Comparison of ENCODE assay signal across 27 mouse cellular contexts in genomic region chr11:82752349-82753115, GRCm38 (mm10). TPM values are rescaled to one million over a fixed set of nuclear protein-coding genes. Genes with fewer than 3 reads are reported as not detected.
DNase-seq lines count a peak whose midpoint lies in the region; ATAC-seq and TF ChIP-seq lines count a peak whose summit lies in the region.
"Had no signal": no experiment of that assay in that cellular context is flagged by ENCODE, and none has a peak within 500 bp of the region (broad histone marks: within the 10 kb centered on the region; RNA-seq: fewer than 3 reads in every experiment).

No protein-coding gene starts in this region.

- dilution Hi-C loops in CH12.LX (cut with MboI; ENCODE audit: extremely low pct_ligation_motif_present, extremely low pct_unique_long_range_greater_than_20kb, low sequenced_read_pairs) = no loop called here

- ATAC-seq in inflammation-experienced regulatory T-cells, adult 6 months = no peak
- ATAC-seq: forebrain, postnatal 0 days; intestine, embryonic 15.5 days; liver, embryonic 12.5 days had no signal

- no peak overlapping the region for H3K4me2 ChIP-seq in CH12.LX (ENCODE audit: insufficient read depth, low read depth, poor library complexity, severe bottlenecking)
- H3K4me2 ChIP-seq: hindbrain, embryonic 15.5 days; intestine, embryonic 15.5 days; limb, embryonic 12.5 days; liver, embryonic 12.5 days; midbrain, embryonic 11.5 days; neural tube, embryonic 15.5 days had no signal

- H3K9ac ChIP-seq in CH12.LX (ENCODE audit: insufficient read depth, low read depth) (no peak overlapping the region), MEL (ENCODE audit: control insufficient read depth, low read depth, low read length, poor library complexity, severe bottlenecking) (no peak overlapping the region)
- H3K9ac ChIP-seq: forebrain, postnatal 0 days; hindbrain, embryonic 15.5 days; intestine, embryonic 15.5 days; limb, embryonic 12.5 days; liver, embryonic 12.5 days; neural tube, embryonic 15.5 days had no signal

- no peaks in the 10 kb centered on the region for H3K9me3 ChIP-seq in CH12.LX (replicated peaks; ENCODE audit: low read length)
- H3K9me3 ChIP-seq in MEL (replicated peaks; ENCODE audit: insufficient read depth, low read length) = no peaks in the 10 kb centered on the region
- H3K9me3 ChIP-seq: forebrain, embryonic 10.5 days; hindbrain, embryonic 15.5 days; intestine, embryonic 15.5 days; limb, embryonic 12.5 days; liver, embryonic 12.5 days; neural tube, embryonic 15.5 days had no signal

- H3K79me2 ChIP-seq in CH12.LX (replicated peaks; ENCODE audit: control insufficient read depth, extremely low read depth, insufficient read depth, poor library complexity, severe bottlenecking) = no peaks in the 10 kb centered on the region
- no peaks in the 10 kb centered on the region for H3K79me2 ChIP-seq in MEL (ENCODE audit: control insufficient read depth, insufficient read depth, low read length, poor library complexity)

- DNase-seq in 416B (ENCODE audit: low read depth) (peak; percentile 58), CH12.LX (ENCODE audit: extremely low read depth) (no peak), MEL (ENCODE audit: low read depth, low spot score) (peak; percentile 63)
- DNase-seq in adrenal gland, postnatal 14 days = peak; percentile 32
- DNase-seq in lung, postnatal 25 days (ENCODE audit: low spot score) = no peak
- DNase-seq in right cerebral cortex, adult 2 months (ENCODE audit: low spot score in 2 of 2) = no peak
- DNase-seq in gastrocnemius, adult 8-10 months (ENCODE audit: low spot score in 2 of 2) = no peak
- DNase-seq: cerebellum, adult 11 months; cerebellum, adult 9-11 months; forebrain, postnatal 0 days; gastrocnemius, postnatal 25 days; kidney, adult 8-10 months; kidney, postnatal 25 days; layer of hippocampus, postnatal 36 days; lung, adult 2 months; lung, postnatal 36 days; right cerebral cortex, postnatal 14 days; spleen, adult 18-20 months had no signal

- H3K36me3 ChIP-seq in CH12.LX (replicated peaks in 1 of 2; ENCODE audit: control insufficient read depth in 1 of 2, insufficient read depth in 1 of 2, low read length in 1 of 2) (no peaks in the 10 kb centered on the region), MEL (ENCODE audit: control insufficient read depth in 1 of 2, insufficient read depth in 2 of 2, low read length in 2 of 2) (peaks cover 0 to 7% of the 10 kb centered on the region in 2 experiments; a peak in 2 of 4 replicates)
- H3K36me3 ChIP-seq: forebrain, embryonic 10.5 days; hindbrain, embryonic 15.5 days; intestine, embryonic 15.5 days; limb, embryonic 12.5 days; liver, embryonic 12.5 days; neural tube, embryonic 15.5 days had no signal

- TF ChIP-seq RAD21 in CH12.LX (IDR thresholded peaks at IDR 0.05; ENCODE audit: low read depth, low read length) = no peak
- no peak for TF ChIP-seq RAD21 in MEL (IDR thresholded peaks at IDR 0.05; ENCODE audit: low read depth, low read length)

- TF ChIP-seq POLR2A in CH12.LX (IDR thresholded peaks at IDR 0.05; ENCODE audit: low read depth, low read length) = 0 out of 2 replicates have a peak, but pooled peaks have one; percentile 18
- TF ChIP-seq POLR2A in MEL (IDR thresholded peaks at IDR 0.05; ENCODE audit: control insufficient read depth in 1 of 2, insufficient read depth in 1 of 2, low read depth in 1 of 2, low read length in 2 of 2, poor library complexity in 1 of 2) = no peak

- in situ Hi-C loops in CH12.LX (cut with MboI; ENCODE audit: low pct_ligation_motif_present, low pct_unique_long_range_greater_than_20kb, low sequenced_read_pairs) = loop anchor here (25.0 kb wide), 1 partner anchor 435 kb away; the partner anchor contains the start of genes Slfn3 and Slfn4

- TF ChIP-seq CTCF in CH12.LX (conservative IDR thresholded peaks at IDR 0.05 in 1 of 2, IDR thresholded peaks at IDR 0.05 in 1 of 2; ENCODE audit: low read depth in 2 of 2, low read length in 2 of 2) (no peak), MEL (IDR thresholded peaks at IDR 0.05 in 2 of 3, conservative IDR thresholded peaks at IDR 0.05 in 1 of 3; ENCODE audit: control insufficient read depth in 1 of 3, insufficient read depth in 1 of 3, low read depth in 2 of 3, low read length in 3 of 3, poor library complexity in 1 of 3, severe bottlenecking in 1 of 3) (no peak)

- H3K4me3 ChIP-seq in CH12.LX (replicated peaks in 1 of 3; ENCODE audit: low read depth in 2 of 3, low read length in 2 of 3, poor library complexity in 1 of 3) = no peak overlapping the region
- H3K4me3 ChIP-seq in MEL (ENCODE audit: control insufficient read depth in 1 of 2, insufficient read depth in 1 of 2, low read depth in 2 of 2, low read length in 2 of 2) = no peak overlapping the region
- H3K4me3 ChIP-seq: forebrain, embryonic 10.5 days; hindbrain, embryonic 15.5 days; intestine, embryonic 15.5 days; limb, embryonic 12.5 days; liver, embryonic 12.5 days; neural tube, embryonic 15.5 days had no signal

- no peak overlapping the region for H3K27ac ChIP-seq in CH12.LX (ENCODE audit: insufficient read depth, low read depth)
- H3K27ac ChIP-seq in MEL (ENCODE audit: control insufficient read depth, low read depth, low read length) = no peak overlapping the region
- H3K27ac ChIP-seq: forebrain, embryonic 10.5 days; hindbrain, embryonic 15.5 days; intestine, embryonic 15.5 days; limb, embryonic 12.5 days; liver, embryonic 12.5 days; neural tube, embryonic 15.5 days had no signal

- H3K27me3 ChIP-seq in CH12.LX (replicated peaks) (no peaks in the 10 kb centered on the region), MEL (ENCODE audit: control insufficient read depth in 1 of 2, insufficient read depth in 2 of 2, low read length in 2 of 2) (no peaks in the 10 kb centered on the region)
- H3K27me3 ChIP-seq: hindbrain, embryonic 15.5 days; intestine, embryonic 15.5 days; limb, embryonic 12.5 days; liver, embryonic 12.5 days had no signal

- TF ChIP-seq EP300 in CH12.LX (IDR thresholded peaks at IDR 0.05; ENCODE audit: low read length) (no peak), MEL (IDR thresholded peaks at IDR 0.05; ENCODE audit: low read depth in 1 of 2, low read length in 2 of 2) (no peak)

- H3K4me1 ChIP-seq in CH12.LX (ENCODE audit: control insufficient read depth in 1 of 2, insufficient read depth in 2 of 2) = peaks cover 0 to 14% of the 10 kb centered on the region in 2 experiments; a peak in 2 of 4 replicates
- peaks cover 0 to 8% of the 10 kb centered on the region in 2 experiments; a peak in 3 of 4 replicates for H3K4me1 ChIP-seq in MEL (ENCODE audit: control insufficient read depth in 1 of 2, insufficient read depth in 2 of 2, low read length in 2 of 2)
- H3K4me1 ChIP-seq: forebrain, embryonic 10.5 days; hindbrain, embryonic 15.5 days; intestine, embryonic 15.5 days; limb, embryonic 12.5 days; neural tube, embryonic 15.5 days had no signal

TF ChIP-seq in CH12.LX, 34 proteins besides CTCF, POLR2A, EP300 and RAD21 (continues in another document):
- TF ChIP-seq MYC (IDR thresholded peaks at IDR 0.05; ENCODE audit: low read depth, low read length) = no peak
- TF ChIP-seq NELFE (IDR thresholded peaks at IDR 0.05; ENCODE audit: low read depth, low read length) = no peak
- TF ChIP-seq ZKSCAN1 (IDR thresholded peaks at IDR 0.05; ENCODE audit: borderline replicate concordance, low read depth, low read length) = no peak
- TF ChIP-seq PAX5 (IDR thresholded peaks at IDR 0.05; ENCODE audit: low read length) = no peak
- no peak for TF ChIP-seq IRF4 (IDR thresholded peaks at IDR 0.05; ENCODE audit: low read depth, low read length)
- no peak for TF ChIP-seq ZMIZ1 (IDR thresholded peaks at IDR 0.05; ENCODE audit: low read depth, low read length)

TF ChIP-seq in MEL, 35 proteins besides CTCF, POLR2A, EP300 and RAD21 (continues in another document):
- TF ChIP-seq SIN3A (IDR thresholded peaks at IDR 0.05; ENCODE audit: low read length) (no peak), ELF1 (IDR thresholded peaks at IDR 0.05; ENCODE audit: low read depth, low read length) (no peak), USF2 (IDR thresholded peaks at IDR 0.05; ENCODE audit: borderline replicate concordance in 1 of 2, insufficient read depth in 1 of 2, low read depth in 1 of 2, low read length in 2 of 2) (no peak), CHD1 (IDR thresholded peaks at IDR 0.05; ENCODE audit: low read depth, low read length) (no peak), GABPA (IDR thresholded peaks at IDR 0.05; ENCODE audit: low read depth, low read length) (no peak), NRF1 (IDR thresholded peaks at IDR 0.05; ENCODE audit: insufficient read depth, low read depth, low read length, poor library complexity, severe bottlenecking) (no peak)

RNA-seq across cellular contexts. Expression of gene Cct6b, which starts 11.6 kb away (rescaled TPM):
- total RNA-seq in CH12.LX (2012; rRNA removed) = 0.25 and 0.64 TPM in 2 replicates
- total RNA-seq in CH12.LX (2014; rRNA removed) = 0.44 and 0.58 TPM in 2 replicates
- polyA plus RNA-seq in CH12.LX (2012; ENCODE audit: insufficient read length, low read depth) = 0.24 and 0.27 TPM in 2 replicates
- total RNA-seq in MEL (2012; rRNA removed) = 0.31 and 0.33 TPM in 2 replicates
- under 1 TPM in 1 of 2 experiments, not detected in 1; 0.21 TPM for polyA plus RNA-seq in MEL (2012; ENCODE audit: insufficient read depth in 1 of 2, insufficient read length in 2 of 2, low read depth in 1 of 2, low replicate concordance in 2 of 2, missing spikeins in 1 of 2)
- total RNA-seq in adrenal gland, postnatal 14 days (2021) = 0.59 and 0.64 TPM in 2 replicates
- under 1 TPM in 2 of 3 experiments, not detected in 1; 0.32 to 0.42 TPM for polyA plus RNA-seq in inflammation-experienced regulatory T-cells, adult 6 months (2017; shearing (Covaris generic))
- under 1 TPM in 3 of 4 experiments, not detected in 1; 0.22 to 0.34 (median 0.32) TPM for total RNA-seq in gastrocnemius, adult 8-10 months (2022)
- total RNA-seq: common myeloid progenitor, adult 5-6 weeks; forebrain, postnatal 0 days had no signal

RNA-seq across cellular contexts. Expression of gene Zfp830, which starts 11.6 kb away (rescaled TPM):
- 32.4 and 39.9 TPM in 2 replicates for total RNA-seq in CH12.LX (2012; rRNA removed)
- total RNA-seq in CH12.LX (2014; rRNA removed) = 28.7 and 29.9 TPM in 2 replicates
- polyA plus RNA-seq in CH12.LX (2012; ENCODE audit: insufficient read length, low read depth) = 38.7 and 44.2 TPM in 2 replicates
- total RNA-seq in MEL (2012; rRNA removed) = 40.7 and 51.4 TPM in 2 replicates
- 10 to 100 TPM in 1 of 2 experiments, not detected in 1; 43.4 TPM for polyA plus RNA-seq in MEL (2012; ENCODE audit: insufficient read depth in 1 of 2, insufficient read length in 2 of 2, low read depth in 1 of 2, low replicate concordance in 2 of 2, missing spikeins in 1 of 2)
- total RNA-seq in adrenal gland, postnatal 14 days (2021) = 20.1 and 21.7 TPM in 2 replicates
- polyA plus RNA-seq in inflammation-experienced regulatory T-cells, adult 6 months (2017; shearing (Covaris generic)) = 10 to 100 TPM; 28.4 to 41.9 (median 31.8) TPM
- total RNA-seq in gastrocnemius, adult 8-10 months (2022) = 10 to 100 TPM; 12.0 to 14.7 (median 13.7) TPM

RNA-seq across cellular contexts. Expression of gene Lig3, which starts 28.4 kb away (rescaled TPM):
- total RNA-seq in CH12.LX (2012; rRNA removed) = 45.2 and 63.5 TPM in 2 replicates
- total RNA-seq in CH12.LX (2014; rRNA removed) = 40.9 and 45.7 TPM in 2 replicates
- polyA plus RNA-seq in CH12.LX (2012; ENCODE audit: insufficient read length, low read depth) = 97.4 and 101 TPM in 2 replicates
- 48.5 and 54.0 TPM in 2 replicates for total RNA-seq in MEL (2012; rRNA removed)
- 10 to 100 TPM in 1 of 2 experiments, not detected in 1; 89.2 TPM for polyA plus RNA-seq in MEL (2012; ENCODE audit: insufficient read depth in 1 of 2, insufficient read length in 2 of 2, low read depth in 1 of 2, low replicate concordance in 2 of 2, missing spikeins in 1 of 2)
- total RNA-seq in adrenal gland, postnatal 14 days (2021) = 22.0 and 22.5 TPM in 2 replicates
- polyA plus RNA-seq in inflammation-experienced regulatory T-cells, adult 6 months (2017; shearing (Covaris generic)) = 10 to 100 TPM; 14.6 to 22.5 (median 21.1) TPM
- 10 to 100 TPM; 19.6 to 25.6 (median 21.3) TPM for total RNA-seq in gastrocnemius, adult 8-10 months (2022)

Comparison
In these comparisons a context has a peak if more than half of its experiments do, and no peak if none do; other contexts are left out.
1. DNase-seq: peak in 416B (single experiment), MEL (single experiment) and adrenal gland, postnatal 14 days (single experiment); none in CH12.LX (single experiment), lung, postnatal 25 days (single experiment), right cerebral cortex, adult 2 months (0 of 2) and gastrocnemius, adult 8-10 months (0 of 2).